Mouse (Mus musculus): ENCODE measurements at regions not wholly inside any gene's neighbourhood (a gene's known extent, or its start where the extent isn't known, plus 50 kb on each side); places are given as distances from the start of the nearest gene placed in this dataset.

- H3K4me1 ChIP-seq (ENCODE audit: control insufficient read depth, insufficient read depth, low read length) = 0 out of 2 replicates have a peak, but pooled peaks cover 3% of the 10 kb centered on the region
- H3K4me3 ChIP-seq (ENCODE audit: insufficient read depth, low read length) = no peak overlapping the region
- H3K27ac ChIP-seq (ENCODE audit: insufficient read depth, low read length) = peak overlapping the region; percentile 83
- TF ChIP-seq POLR2A (IDR thresholded peaks at IDR 0.05; ENCODE audit: low read depth, low read length) (no peak), CTCF (IDR thresholded peaks at IDR 0.05; ENCODE audit: borderline replicate concordance, insufficient read depth, low read length) (no peak)
Observed at GRCm38 (mm10) chr10:25714636-25715035, 178.6 kb upstream of the Smlr1 start.

- Histone ChIP-seq H3K4me1 (ENCODE audit: control insufficient read depth, insufficient read depth, low read length) (0 out of 2 replicates have a peak, but pooled peaks cover 3% of the 10 kb centered on the region), H3K27ac (ENCODE audit: insufficient read depth, low read length) (peak overlapping the region; percentile 83), H3K4me3 (ENCODE audit: insufficient read depth, low read length) (no peak overlapping the region)
- TF ChIP-seq POLR2A (IDR thresholded peaks at IDR 0.05; ENCODE audit: low read depth, low read length) (no peak), CTCF (IDR thresholded peaks at IDR 0.05; ENCODE audit: borderline replicate concordance, insufficient read depth, low read length) (no peak)
Observed at GRCm38 (mm10) chr10:25714041-25714440, 178.0 kb upstream of the Smlr1 start.

GRCm38 (mm10) chr10:25707951-25708350 lies 171.9 kb upstream of the Smlr1 start:
- no peaks in the 10 kb centered on the region for H3K4me1 ChIP-seq (ENCODE audit: control insufficient read depth, insufficient read depth, low read length)
- H3K4me3 ChIP-seq (ENCODE audit: insufficient read depth, low read length) = no peak overlapping the region
- no peak overlapping the region for H3K27ac ChIP-seq (ENCODE audit: insufficient read depth, low read length)
- no peak for TF ChIP-seq POLR2A (IDR thresholded peaks at IDR 0.05; ENCODE audit: low read depth, low read length)
- TF ChIP-seq CTCF (IDR thresholded peaks at IDR 0.05; ENCODE audit: borderline replicate concordance, insufficient read depth, low read length) = no peak

GRCm38 (mm10) chr10:25702146-25702545 lies 166.1 kb upstream of the Smlr1 start:
- TF ChIP-seq POLR2A (IDR thresholded peaks at IDR 0.05; ENCODE audit: low read depth, low read length) (no peak), CTCF (IDR thresholded peaks at IDR 0.05; ENCODE audit: borderline replicate concordance, insufficient read depth, low read length) (no peak)
- H3K27ac ChIP-seq (ENCODE audit: insufficient read depth, low read length) = no peak overlapping the region

GRCm38 (mm10) chr10:25695798-25696197 lies 159.7 kb upstream of the Smlr1 start:
- Histone ChIP-seq H3K4me3 (ENCODE audit: insufficient read depth, low read length) (no peak overlapping the region), H3K4me1 (ENCODE audit: control insufficient read depth, insufficient read depth, low read length) (peaks cover 3% of the 10 kb centered on the region), H3K27ac (ENCODE audit: insufficient read depth, low read length) (peak overlapping the region; percentile 61)
- TF ChIP-seq CTCF (IDR thresholded peaks at IDR 0.05; ENCODE audit: borderline replicate concordance, insufficient read depth, low read length) (no peak), POLR2A (IDR thresholded peaks at IDR 0.05; ENCODE audit: low read depth, low read length) (no peak)

More at GRCm38 (mm10) chr10:25702146-25702545, 166.1 kb upstream of the Smlr1 start:
- H3K4me1 ChIP-seq (ENCODE audit: control insufficient read depth, insufficient read depth, low read length) = no peaks in the 10 kb centered on the region
- H3K4me3 ChIP-seq (ENCODE audit: insufficient read depth, low read length) = no peak overlapping the region

GRCm38 (mm10) chr10:25681243-25681642 lies 145.2 kb upstream of the Smlr1 start:
- TF ChIP-seq CTCF (IDR thresholded peaks at IDR 0.05; ENCODE audit: borderline replicate concordance, insufficient read depth, low read length) (no peak; the same call in 1 of the 2 replicates), POLR2A (IDR thresholded peaks at IDR 0.05; ENCODE audit: low read depth, low read length) (no peak)
- H3K4me3 ChIP-seq (ENCODE audit: insufficient read depth, low read length) = no peak overlapping the region

GRCm38 (mm10) chr10:25677889-25678288 lies 141.8 kb upstream of the Smlr1 start:
- H3K4me3 ChIP-seq (ENCODE audit: insufficient read depth, low read length) = no peak overlapping the region
- no peak overlapping the region for H3K27ac ChIP-seq (ENCODE audit: insufficient read depth, low read length)
- H3K4me1 ChIP-seq (ENCODE audit: control insufficient read depth, insufficient read depth, low read length) = no peaks in the 10 kb centered on the region
- TF ChIP-seq CTCF (IDR thresholded peaks at IDR 0.05; ENCODE audit: borderline replicate concordance, insufficient read depth, low read length) (no peak), POLR2A (IDR thresholded peaks at IDR 0.05; ENCODE audit: low read depth, low read length) (no peak)

More at GRCm38 (mm10) chr10:25681243-25681642, 145.2 kb upstream of the Smlr1 start:
- Histone ChIP-seq H3K27ac (ENCODE audit: insufficient read depth, low read length) (no peak overlapping the region), H3K4me1 (ENCODE audit: control insufficient read depth, insufficient read depth, low read length) (no peaks in the 10 kb centered on the region)

- no peaks in the 10 kb centered on the region for H3K4me1 ChIP-seq (ENCODE audit: control insufficient read depth, insufficient read depth, low read length)
- no peak overlapping the region for H3K4me3 ChIP-seq (ENCODE audit: insufficient read depth, low read length)
- TF ChIP-seq POLR2A (IDR thresholded peaks at IDR 0.05; ENCODE audit: low read depth, low read length) = no peak
- no peak for TF ChIP-seq CTCF (IDR thresholded peaks at IDR 0.05; ENCODE audit: borderline replicate concordance, insufficient read depth, low read length)
- no peak overlapping the region for H3K27ac ChIP-seq (ENCODE audit: insufficient read depth, low read length)
Observed at GRCm38 (mm10) chr10:25675368-25675767, 139.3 kb upstream of the Smlr1 start.

- TF ChIP-seq CTCF (IDR thresholded peaks at IDR 0.05; ENCODE audit: borderline replicate concordance, insufficient read depth, low read length) = no peak
- TF ChIP-seq POLR2A (IDR thresholded peaks at IDR 0.05; ENCODE audit: low read depth, low read length) = no peak
- H3K4me1 ChIP-seq (ENCODE audit: control insufficient read depth, insufficient read depth, low read length) = no peaks in the 10 kb centered on the region
- H3K27ac ChIP-seq (ENCODE audit: insufficient read depth, low read length) = no peak overlapping the region
- no peak overlapping the region for H3K4me3 ChIP-seq (ENCODE audit: insufficient read depth, low read length)
Observed at GRCm38 (mm10) chr10:25670061-25670460, 134.0 kb upstream of the Smlr1 start.

- no peak overlapping the region for H3K4me3 ChIP-seq (ENCODE audit: insufficient read depth, low read length)
- no peaks in the 10 kb centered on the region for H3K4me1 ChIP-seq (ENCODE audit: control insufficient read depth, insufficient read depth, low read length)
- H3K27ac ChIP-seq (ENCODE audit: insufficient read depth, low read length) = no peak overlapping the region
- no peak for TF ChIP-seq CTCF (IDR thresholded peaks at IDR 0.05; ENCODE audit: borderline replicate concordance, insufficient read depth, low read length)
- TF ChIP-seq POLR2A (IDR thresholded peaks at IDR 0.05; ENCODE audit: low read depth, low read length) = no peak
Observed at GRCm38 (mm10) chr10:25652742-25653563, 116.9 kb upstream of the Smlr1 start.
